Mouse (Mus musculus): ENCODE results near the gene Atp2a1. TPM values are rescaled to one million over a fixed set of nuclear protein-coding genes. Genes with fewer than 3 reads are reported as not detected.

Atp2a1 gene
- total RNA-seq, 4 experiments from 2014 or later = 0.95 to 9.4 (median 5.3) TPM

GRCm38 (mm10) chr7:126472713-126473112 lies 9.8 kb upstream of the Atp2a1 start:
- no peak for DNase-seq (ENCODE audit: low spot score in 2 of 2)

- no peak for DNase-seq (ENCODE audit: low spot score in 2 of 2)
These were observed 9.4 kb upstream of the Atp2a1 start for GRCm38 (mm10) chr7:126472306-126472705.

- DNase-seq (ENCODE audit: low spot score in 2 of 2) = no peak
These were observed 8.9 kb upstream of the Atp2a1 start for GRCm38 (mm10) chr7:126471853-126472252.

GRCm38 (mm10) chr7:126471361-126471760 lies 8.5 kb upstream of the Atp2a1 start:
- no peak for DNase-seq (ENCODE audit: low spot score in 2 of 2)

GRCm38 (mm10) chr7:126470077-126470476 lies 7.2 kb upstream of the Atp2a1 start:
- DNase-seq (ENCODE audit: low spot score in 2 of 2) = no peak

GRCm38 (mm10) chr7:126467834-126468627 lies 5.1 kb upstream of the Atp2a1 start:
- no peak for DNase-seq (ENCODE audit: low spot score in 2 of 2)

GRCm38 (mm10) chr7:126467271-126467670 lies 4.4 kb upstream of the Atp2a1 start:
- no peak for DNase-seq (ENCODE audit: low spot score in 2 of 2)

GRCm38 (mm10) chr7:126466707-126467106 lies 3.8 kb upstream of the Atp2a1 start:
- DNase-seq (ENCODE audit: low spot score in 2 of 2) = no peak

- no peak for DNase-seq (ENCODE audit: low spot score in 2 of 2)
These were observed 3.2 kb upstream of the Atp2a1 start for GRCm38 (mm10) chr7:126466116-126466515.

- no peak for DNase-seq (ENCODE audit: low spot score in 2 of 2)
These were observed 2.5 kb upstream of the Atp2a1 start for GRCm38 (mm10) chr7:126465246-126466030.

- DNase-seq (ENCODE audit: low spot score in 2 of 2) = no peak
These were observed 1.9 kb upstream of the Atp2a1 start for GRCm38 (mm10) chr7:126464836-126465235.

GRCm38 (mm10) chr7:126464121-126464520 lies 1.2 kb upstream of the Atp2a1 start:
- no peak for DNase-seq (ENCODE audit: low spot score in 2 of 2)

- DNase-seq (ENCODE audit: low spot score in 2 of 2) = no peak
These were observed 639 bp upstream of the Atp2a1 start for GRCm38 (mm10) chr7:126463547-126463946.

- DNase-seq (ENCODE audit: low spot score in 2 of 2) = no peak
These were observed 1.3 kb downstream of the Atp2a1 start for GRCm38 (mm10) chr7:126461626-126462025.

GRCm38 (mm10) chr7:126460623-126461399 lies 2.1 kb downstream of the Atp2a1 start:
- no peak for DNase-seq (ENCODE audit: low spot score in 2 of 2)

GRCm38 (mm10) chr7:126458844-126459618 lies 3.9 kb downstream of the Atp2a1 start:
- no peak for DNase-seq (ENCODE audit: low spot score in 2 of 2)

GRCm38 (mm10) chr7:126458225-126458624 lies 4.7 kb downstream of the Atp2a1 start:
- DNase-seq (ENCODE audit: low spot score in 2 of 2) = no peak

- DNase-seq (ENCODE audit: low spot score in 2 of 2) = no peak
These were observed 6.3 kb downstream of the Atp2a1 start for GRCm38 (mm10) chr7:126456382-126457266.

GRCm38 (mm10) chr7:126455242-126455641 lies 7.7 kb downstream of the Atp2a1 start:
- no peak for DNase-seq (ENCODE audit: low spot score in 2 of 2)

- DNase-seq (ENCODE audit: low spot score in 2 of 2) = no peak
These were observed 9.0 kb downstream of the Atp2a1 start for GRCm38 (mm10) chr7:126453861-126454260.
